Mouse (Mus musculus) frontal cortex, adult 2 months (tissue): ENCODE measurements at regions not wholly inside any gene's neighbourhood (a gene's known extent, or its start where the extent isn't known, plus 50 kb on each side); places are given as distances from the start of the nearest gene placed in this dataset.

Experiments used
- DNase-seq, 2 experiments: peaks; one replicate each; pipeline ENCODE4 v3.0.0; 2022; ENCODE audit warnings: low spot score in 1 of 2; ENCODE audit errors: extremely low spot score in 1 of 2

GRCm38 (mm10) chr5:119054393-119054792 lies 493.9 kb downstream of the Med13l start:
- DNase-seq: no peak

GRCm38 (mm10) chr5:119055430-119055829 lies 495.0 kb downstream of the Med13l start:
- DNase-seq: peak; percentile 17 to 31

GRCm38 (mm10) chr5:119057813-119058212 lies 497.3 kb downstream of the Med13l start:
- no peak for DNase-seq

GRCm38 (mm10) chr5:119058231-119058851 lies 497.9 kb downstream of the Med13l start:
- DNase-seq: no peak

- DNase-seq: no peak
These were observed 498.7 kb downstream of the Med13l start for GRCm38 (mm10) chr5:119059223-119059622.

GRCm38 (mm10) chr5:119060886-119061285 lies 500.4 kb downstream of the Med13l start:
- DNase-seq: no peak

- DNase-seq: no peak
These were observed 502.0 kb downstream of the Med13l start for GRCm38 (mm10) chr5:119062478-119062877.

- DNase-seq: peak in 1 of 2 experiments; percentile 36
These were observed 506.2 kb downstream of the Med13l start for GRCm38 (mm10) chr5:119066666-119067065.

- no peak for DNase-seq
These were observed 509.4 kb downstream of the Med13l start for GRCm38 (mm10) chr5:119069765-119070333.

GRCm38 (mm10) chr5:119072712-119073111 lies 512.2 kb downstream of the Med13l start:
- DNase-seq: no peak

GRCm38 (mm10) chr5:119080747-119081146 lies 520.3 kb downstream of the Med13l start:
- no peak for DNase-seq

- DNase-seq: no peak
These were observed 522.4 kb downstream of the Med13l start for GRCm38 (mm10) chr5:119082895-119083294.

- no peak for DNase-seq
These were observed 537.2 kb downstream of the Med13l start for GRCm38 (mm10) chr5:119097576-119098193.

- DNase-seq: no peak
These were observed 539.3 kb downstream of the Med13l start for GRCm38 (mm10) chr5:119099817-119100216.

GRCm38 (mm10) chr5:119103503-119103902 lies 543.0 kb downstream of the Med13l start:
- no peak for DNase-seq

- DNase-seq: no peak
These were observed 547.4 kb downstream of the Med13l start for GRCm38 (mm10) chr5:119107898-119108297.

GRCm38 (mm10) chr5:119109501-119109900 lies 549.0 kb downstream of the Med13l start:
- no peak for DNase-seq

GRCm38 (mm10) chr5:119114074-119114473 lies 553.6 kb downstream of the Med13l start:
- no peak for DNase-seq

GRCm38 (mm10) chr5:119125745-119126144 lies 544.7 kb upstream of the Tbx3 start:
- DNase-seq: no peak

- no peak for DNase-seq
These were observed 540.3 kb upstream of the Tbx3 start for GRCm38 (mm10) chr5:119130176-119130575.

GRCm38 (mm10) chr5:119131461-119131860 lies 539.0 kb upstream of the Tbx3 start:
- DNase-seq: no peak

GRCm38 (mm10) chr5:119133378-119133777 lies 537.1 kb upstream of the Tbx3 start:
- DNase-seq: no peak
